11 mouse cellular contexts compared by ENCODE assay signal in the genomic region with DNA sequence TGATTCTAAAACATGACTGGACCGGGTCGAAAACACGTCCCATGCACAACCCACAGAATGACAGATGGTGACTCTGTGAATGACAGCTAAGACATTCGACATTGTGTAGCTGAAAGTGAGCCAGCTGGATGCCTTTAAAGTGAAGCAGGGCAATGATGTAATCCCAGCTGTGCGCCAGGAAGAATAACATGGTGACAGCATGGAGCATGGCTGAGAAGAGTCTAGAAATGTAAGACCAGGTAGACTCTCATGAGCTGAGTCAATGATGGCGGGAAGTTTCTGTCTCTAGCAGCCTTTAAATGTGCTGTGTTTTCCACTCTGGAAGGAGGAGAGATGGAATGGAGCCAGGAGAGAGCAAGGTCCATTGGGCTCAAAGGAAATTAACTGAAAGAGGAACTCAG.
DNase-seq lines count a peak whose midpoint lies in the region; ATAC-seq lines count a peak whose summit lies in the region.
"Had no signal": no experiment of that assay in that cellular context is flagged by ENCODE, and none has a peak within 500 bp of the region (broad histone marks: within the 10 kb centered on the region; RNA-seq: fewer than 3 reads in every experiment).

No protein-coding gene starts in this region.

- 51% methylated on average over 6 of the region's 6 CpGs for WGBS in hindbrain, embryonic 14.5 days
- WGBS in hindbrain, embryonic 10.5 days = 74% methylated on average over 6 of the region's 6 CpGs

- no peak overlapping the region for H3K4me2 ChIP-seq in hindbrain, embryonic 14.5 days (replicated peaks)

- no peak overlapping the region for H3K9ac ChIP-seq in hindbrain, embryonic 14.5 days

- H3K4me3 ChIP-seq in hindbrain, embryonic 14.5 days (replicated peaks; ENCODE audit: low read length) = no peak overlapping the region
- no peak overlapping the region for H3K4me3 ChIP-seq in hindbrain, embryonic 10.5 days
- H3K4me3 ChIP-seq: myocyte had no signal

- no peaks in the 10 kb centered on the region for H3K36me3 ChIP-seq in hindbrain, embryonic 14.5 days (replicated peaks; ENCODE audit: control insufficient read depth, insufficient read depth)
- no peaks in the 10 kb centered on the region for H3K36me3 ChIP-seq in hindbrain, embryonic 10.5 days
- H3K36me3 ChIP-seq: G1E had no signal

- 0 out of 2 replicates have a peak, but pooled peaks cover 6% of the 10 kb centered on the region for H3K4me1 ChIP-seq in hindbrain, embryonic 14.5 days (replicated peaks; ENCODE audit: control insufficient read depth, insufficient read depth, low read length)
- peaks cover 8% of the 10 kb centered on the region; the same call in 1 of the 2 replicates for H3K4me1 ChIP-seq in hindbrain, embryonic 10.5 days (replicated peaks)

- H3K27me3 ChIP-seq in hindbrain, embryonic 14.5 days (ENCODE audit: control insufficient read depth, insufficient read depth, low read length) = no peaks in the 10 kb centered on the region
- no peaks in the 10 kb centered on the region for H3K27me3 ChIP-seq in hindbrain, embryonic 10.5 days (ENCODE audit: insufficient read depth, poor library complexity, severe bottlenecking)

- no peaks in the 10 kb centered on the region for H3K9me3 ChIP-seq in hindbrain, embryonic 14.5 days (ENCODE audit: control insufficient read depth, low read length)
- no peaks in the 10 kb centered on the region for H3K9me3 ChIP-seq in hindbrain, embryonic 10.5 days

- H3K27ac ChIP-seq in hindbrain, embryonic 14.5 days = no peak overlapping the region
- no peak overlapping the region for H3K27ac ChIP-seq in hindbrain, embryonic 10.5 days

- ATAC-seq in hindbrain, embryonic 14.5 days (ENCODE audit: low FRiP score) = no peak
- ATAC-seq in cerebellum, adult (ENCODE audit: insufficient number of reproducible peaks, low FRiP score, low TSS enrichment) = no peak

- DNase-seq in hindbrain, embryonic 14.5 days (ENCODE audit: low spot score) = peak; percentile 31
- no peak for DNase-seq in hindbrain, embryonic 10.5 days (ENCODE audit: low spot score)
- DNase-seq in adrenal gland, postnatal 10 days = peak; percentile 56
- peak; percentile 19 for DNase-seq in gonadal fat pad, adult 2 months (ENCODE audit: low read depth)
- peak; percentile 71 for DNase-seq in layer of hippocampus, adult 9-11 months
- no peak for DNase-seq in spleen, adult 12 weeks (ENCODE audit: low spot score)
- no peak for DNase-seq in urinary bladder, adult 18-20 months (ENCODE audit: low spot score in 2 of 2)
- DNase-seq: cerebellum, adult 8-10 months had no signal

Comparison
In these comparisons a context has a peak if more than half of its experiments do, and no peak if none do; other contexts are left out.
1. DNase-seq: peak in hindbrain, embryonic 14.5 days (single experiment), adrenal gland, postnatal 10 days (single experiment), gonadal fat pad, adult 2 months (single experiment) and layer of hippocampus, adult 9-11 months (single experiment); none in hindbrain, embryonic 10.5 days (single experiment), spleen, adult 12 weeks (single experiment) and urinary bladder, adult 18-20 months (0 of 2).